Mouse (Mus musculus): ENCODE data around the gene Klk1b26.
"Not testable (repeated sequence)": the region's sequence is repeated elsewhere in the genome, so short reads cannot be mapped to it uniquely, and the experiment has no call there.

Klk1b26 gene

GRCm38 (mm10) chr7:44011868-44012267, at the start of gene Klk1b26:
Gene Klk1b26 (plus strand): TSS chr7:44012168.
- DNase-seq = not testable (repeated sequence)

DNA sequence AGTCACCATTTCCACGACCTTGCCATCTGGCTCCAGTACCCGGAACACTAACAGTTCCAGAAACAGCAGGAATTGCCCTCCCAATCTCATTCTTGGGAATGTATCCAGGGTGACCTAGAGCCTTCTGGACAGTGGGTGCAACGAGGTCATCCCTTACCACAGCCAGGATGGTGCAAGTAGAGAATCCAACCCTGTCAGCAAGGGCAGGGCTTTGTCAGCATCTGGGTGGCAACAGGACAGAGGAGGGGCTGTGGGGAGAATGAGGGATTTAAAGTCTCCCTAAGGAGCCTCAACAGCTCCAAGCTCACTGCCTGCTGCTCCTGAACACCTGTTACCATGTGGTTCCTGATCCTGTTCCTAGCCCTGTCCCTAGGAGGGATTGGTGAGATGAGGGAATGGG, 45.5 kb upstream of the Klk1b26 start, which contains the start of gene Klk1b1:
Gene Klk1b1, plus strand, starts transcription at position 301 of the 400 bp plus-strand sequence.
- no peak for DNase-seq

GRCm38 (mm10) chr7:43967058-43967457, 44.9 kb upstream of the Klk1b26 start:
- no peak for DNase-seq

GRCm38 (mm10) chr7:43967612-43968011, 44.4 kb upstream of the Klk1b26 start:
- no peak for DNase-seq

- not testable (repeated sequence) for DNase-seq
These were observed 36.2 kb upstream of the Klk1b26 start, which contains the start of gene Klk1b9 for GRCm38 (mm10) chr7:43975761-43976160. Gene Klk1b9 (plus strand): TSS chr7:43976061.

DNA sequence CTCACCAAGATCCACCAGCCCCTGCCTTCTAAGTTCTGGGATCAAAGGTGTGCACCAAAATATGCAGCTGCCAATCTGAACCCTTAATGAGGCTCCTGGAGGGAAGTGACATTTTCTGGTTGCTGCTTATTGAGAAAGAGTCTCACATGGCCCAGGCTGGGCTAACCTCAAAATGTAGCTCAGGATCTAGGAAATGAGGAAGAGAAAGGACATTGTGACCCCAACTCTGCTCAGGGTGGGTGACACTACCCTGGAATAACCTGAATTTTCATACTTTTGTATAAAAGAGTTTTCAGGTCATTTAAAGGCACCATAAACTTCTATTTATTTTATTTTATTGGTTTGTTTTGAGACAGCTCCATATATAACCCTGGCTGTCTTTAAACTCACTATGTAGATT, 26.3 kb upstream of the Klk1b26 start:
- DNase-seq = no peak

GRCm38 (mm10) chr7:43994821-43995220, 17.1 kb upstream of the Klk1b26 start:
- not testable (repeated sequence) for DNase-seq

- not testable (repeated sequence) for DNase-seq
These were observed 16.4 kb upstream of the Klk1b26 start, which contains the start of gene Klk1b11 for GRCm38 (mm10) chr7:43995577-43995976. Gene Klk1b11 (plus strand): TSS chr7:43995877.

GRCm38 (mm10) chr7:44004847-44005246, 7.1 kb upstream of the Klk1b26 start:
- DNase-seq = no peak

DNA sequence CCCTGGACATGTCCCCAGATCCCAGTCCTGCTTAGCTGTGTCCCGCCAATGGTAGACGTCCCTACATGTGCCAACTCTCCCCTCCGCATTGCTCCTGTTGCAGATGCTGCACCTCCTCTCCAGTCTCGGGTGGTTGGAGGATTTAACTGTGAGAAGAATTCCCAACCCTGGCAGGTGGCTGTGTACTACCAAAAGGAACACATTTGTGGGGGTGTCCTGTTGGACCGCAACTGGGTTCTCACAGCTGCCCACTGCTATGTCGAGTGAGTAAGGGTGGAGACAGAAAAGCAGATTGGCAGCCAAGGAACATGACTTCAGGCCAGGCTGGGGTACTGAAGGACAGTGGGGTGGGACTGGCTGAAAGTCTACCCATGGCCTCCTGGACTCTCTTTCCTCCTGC, 2.7 kb downstream of the Klk1b26 start:
- not testable (repeated sequence) for DNase-seq

DNA sequence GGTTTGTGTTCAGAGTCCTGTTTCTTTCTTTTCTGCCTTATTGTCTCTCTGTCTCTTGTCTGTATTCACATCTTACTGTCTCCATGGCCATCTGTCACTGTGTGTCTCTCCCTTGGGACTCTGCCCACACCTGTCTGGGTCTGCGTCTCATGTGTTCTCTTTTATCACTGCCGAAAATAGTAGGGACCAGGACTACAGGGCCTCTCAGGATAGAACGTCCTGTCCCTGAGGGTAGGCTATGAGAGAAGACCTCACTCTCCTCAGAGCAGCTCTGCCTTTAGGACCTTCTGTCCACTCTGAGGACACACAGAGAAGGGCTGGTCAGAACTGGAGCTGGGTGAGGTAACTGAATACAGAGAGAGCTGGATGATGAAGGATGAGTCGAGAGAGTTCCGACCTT, 3.1 kb downstream of the Klk1b26 start:
- no peak for DNase-seq

- DNase-seq = not testable (repeated sequence)
These were observed 40.0 kb downstream of the Klk1b26 start, which contains the start of gene Klk1b27 for GRCm38 (mm10) chr7:44051990-44052389. Gene Klk1b27 (plus strand): TSS chr7:44052290.
